Mouse (Mus musculus): Measurements from ENCODE around the gene Pctp. TPM values are rescaled to one million over a fixed set of nuclear protein-coding genes. Genes with fewer than 3 reads are reported as not detected.

Pctp gene
- polyA plus RNA-seq, 1 experiment from 2014 or later = 6.3 TPM

- Histone ChIP-seq H3K27ac (replicated peaks in 1 of 2; ENCODE audit: control insufficient read depth in 1 of 2, insufficient read depth in 1 of 2, low read depth in 2 of 2, low read length in 2 of 2) (no peak overlapping the region), H3K36me3 (ENCODE audit: control insufficient read depth, insufficient read depth, low read length) (no peaks in the 10 kb centered on the region), H3K4me1 (ENCODE audit: control insufficient read depth in 2 of 2, insufficient read depth in 2 of 2, low read length in 2 of 2) (peaks cover 0 to 20% of the 10 kb centered on the region in 2 experiments; a peak in 3 of 4 replicates), H3K27me3 (ENCODE audit: control insufficient read depth, insufficient read depth, low read length) (peaks cover 20% of the 10 kb centered on the region), H3K9ac (ENCODE audit: low read length) (no peak overlapping the region), H3K4me2 (ENCODE audit: low read length) (no peak overlapping the region), H3K4me3 (ENCODE audit: control insufficient read depth in 1 of 2, insufficient read depth in 1 of 2, low read depth in 1 of 2, low read length in 2 of 2) (no peak overlapping the region), H3K9me3 (ENCODE audit: control insufficient read depth, low read length) (peaks cover 4% of the 10 kb centered on the region; the same call in 1 of the 2 replicates)
- no peak for ATAC-seq (ENCODE audit: insufficient number of reproducible peaks, insufficient read depth, low FRiP score, low read depth)
- WGBS = 89% methylated on average over 14 of the region's 14 CpGs
Measured at GRCm38 (mm10) chr11:90035532-90035931, 32.8 kb upstream of the Pctp start.

- Histone ChIP-seq H3K27ac (replicated peaks in 1 of 2; ENCODE audit: control insufficient read depth in 1 of 2, insufficient read depth in 1 of 2, low read depth in 2 of 2, low read length in 2 of 2) (no peak overlapping the region), H3K27me3 (ENCODE audit: control insufficient read depth, insufficient read depth, low read length) (peaks cover 20% of the 10 kb centered on the region), H3K4me3 (ENCODE audit: control insufficient read depth in 1 of 2, insufficient read depth in 1 of 2, low read depth in 1 of 2, low read length in 2 of 2) (no peak overlapping the region), H3K9ac (ENCODE audit: low read length) (no peak overlapping the region), H3K36me3 (ENCODE audit: control insufficient read depth, insufficient read depth, low read length) (no peaks in the 10 kb centered on the region), H3K4me2 (ENCODE audit: low read length) (0 out of 2 replicates have a peak overlapping the region, but pooled peaks have one; percentile 29), H3K4me1 (ENCODE audit: control insufficient read depth in 2 of 2, insufficient read depth in 2 of 2, low read length in 2 of 2) (peaks cover 4 to 21% of the 10 kb centered on the region in 2 experiments), H3K9me3 (ENCODE audit: control insufficient read depth, low read length) (peaks cover 4% of the 10 kb centered on the region; the same call in 1 of the 2 replicates)
- ATAC-seq (ENCODE audit: insufficient number of reproducible peaks, insufficient read depth, low FRiP score, low read depth) = no peak
- WGBS = 63% methylated on average over 12 of the region's 12 CpGs
Measured at GRCm38 (mm10) chr11:90034646-90035045, 32.0 kb upstream of the Pctp start.

GRCm38 (mm10) chr11:90033442-90033841 lies 30.7 kb upstream of the Pctp start:
- Histone ChIP-seq H3K4me2 (ENCODE audit: low read length) (peak overlapping the region; percentile 66), H3K4me1 (ENCODE audit: control insufficient read depth in 2 of 2, insufficient read depth in 2 of 2, low read length in 2 of 2) (peaks cover 5 to 29% of the 10 kb centered on the region in 2 experiments), H3K36me3 (ENCODE audit: control insufficient read depth, insufficient read depth, low read length) (no peaks in the 10 kb centered on the region), H3K27ac (replicated peaks in 1 of 2; ENCODE audit: control insufficient read depth in 1 of 2, insufficient read depth in 1 of 2, low read depth in 2 of 2, low read length in 2 of 2) (no peak overlapping the region), H3K9ac (ENCODE audit: low read length) (peak overlapping the region; percentile 45), H3K27me3 (ENCODE audit: control insufficient read depth, insufficient read depth, low read length) (peaks cover 20% of the 10 kb centered on the region), H3K4me3 (ENCODE audit: control insufficient read depth in 1 of 2, insufficient read depth in 1 of 2, low read depth in 1 of 2, low read length in 2 of 2) (peak overlapping the region; percentile 4 to 36), H3K9me3 (ENCODE audit: control insufficient read depth, low read length) (peaks cover 4% of the 10 kb centered on the region; the same call in 1 of the 2 replicates)
- WGBS = 19% methylated on average over 5 of the region's 5 CpGs
- no peak for ATAC-seq (ENCODE audit: insufficient number of reproducible peaks, insufficient read depth, low FRiP score, low read depth)

GRCm38 (mm10) chr11:90032807-90033206 lies 30.1 kb upstream of the Pctp start:
- peak overlapping the region; percentile 66 for H3K4me2 ChIP-seq (ENCODE audit: low read length)
- 6% methylated on average over 8 of the region's 8 CpGs for WGBS
- no peak for ATAC-seq (ENCODE audit: insufficient number of reproducible peaks, insufficient read depth, low FRiP score, low read depth)

GRCm38 (mm10) chr11:90031076-90031475 lies 28.4 kb upstream of the Pctp start:
- 37% methylated on average over 7 of the region's 7 CpGs for WGBS
- no peak overlapping the region for H3K27ac ChIP-seq (replicated peaks in 1 of 2; ENCODE audit: control insufficient read depth in 1 of 2, insufficient read depth in 1 of 2, low read depth in 2 of 2, low read length in 2 of 2)
- ATAC-seq (ENCODE audit: insufficient number of reproducible peaks, insufficient read depth, low FRiP score, low read depth) = no peak

More at GRCm38 (mm10) chr11:90032807-90033206, 30.1 kb upstream of the Pctp start:
- H3K9ac ChIP-seq (ENCODE audit: low read length) = peak overlapping the region; percentile 45; the same call in 1 of the 2 replicates
- H3K9me3 ChIP-seq (ENCODE audit: control insufficient read depth, low read length) = peaks cover 4% of the 10 kb centered on the region; the same call in 1 of the 2 replicates
- H3K27ac ChIP-seq (replicated peaks in 1 of 2; ENCODE audit: control insufficient read depth in 1 of 2, insufficient read depth in 1 of 2, low read depth in 2 of 2, low read length in 2 of 2) = no peak overlapping the region
- peaks cover 5 to 29% of the 10 kb centered on the region in 2 experiments for H3K4me1 ChIP-seq (ENCODE audit: control insufficient read depth in 2 of 2, insufficient read depth in 2 of 2, low read length in 2 of 2)
- H3K4me3 ChIP-seq (ENCODE audit: control insufficient read depth in 1 of 2, insufficient read depth in 1 of 2, low read depth in 1 of 2, low read length in 2 of 2) = peak overlapping the region; percentile 4 to 36
- no peaks in the 10 kb centered on the region for H3K36me3 ChIP-seq (ENCODE audit: control insufficient read depth, insufficient read depth, low read length)
- peaks cover 20% of the 10 kb centered on the region for H3K27me3 ChIP-seq (ENCODE audit: control insufficient read depth, insufficient read depth, low read length)

GRCm38 (mm10) chr11:90030557-90030956 lies 27.9 kb upstream of the Pctp start:
- Histone ChIP-seq H3K4me1 (ENCODE audit: control insufficient read depth in 2 of 2, insufficient read depth in 2 of 2, low read length in 2 of 2) (peaks cover 8 to 29% of the 10 kb centered on the region in 2 experiments), H3K27ac (replicated peaks in 1 of 2; ENCODE audit: control insufficient read depth in 1 of 2, insufficient read depth in 1 of 2, low read depth in 2 of 2, low read length in 2 of 2) (no peak overlapping the region), H3K9ac (ENCODE audit: low read length) (peak overlapping the region; percentile 63), H3K4me2 (ENCODE audit: low read length) (peak overlapping the region; percentile 66), H3K27me3 (ENCODE audit: control insufficient read depth, insufficient read depth, low read length) (peaks cover 20% of the 10 kb centered on the region), H3K4me3 (ENCODE audit: control insufficient read depth in 1 of 2, insufficient read depth in 1 of 2, low read depth in 1 of 2, low read length in 2 of 2) (peak overlapping the region; percentile 36 to 44), H3K9me3 (ENCODE audit: control insufficient read depth, low read length) (no peaks in the 10 kb centered on the region), H3K36me3 (ENCODE audit: control insufficient read depth, insufficient read depth, low read length) (no peaks in the 10 kb centered on the region)
- peak; percentile 45; the same call in 1 of the 2 replicates for ATAC-seq (ENCODE audit: insufficient number of reproducible peaks, insufficient read depth, low FRiP score, low read depth)
- WGBS = under 1% methylated on average over 15 of the region's 15 CpGs

More at GRCm38 (mm10) chr11:90031076-90031475, 28.4 kb upstream of the Pctp start:
- peak overlapping the region; percentile 66 for H3K4me2 ChIP-seq (ENCODE audit: low read length)
- H3K9ac ChIP-seq (ENCODE audit: low read length) = peak overlapping the region; percentile 63
- H3K27me3 ChIP-seq (ENCODE audit: control insufficient read depth, insufficient read depth, low read length) = peaks cover 20% of the 10 kb centered on the region
- no peaks in the 10 kb centered on the region for H3K36me3 ChIP-seq (ENCODE audit: control insufficient read depth, insufficient read depth, low read length)
- peak overlapping the region; percentile 36 to 44 for H3K4me3 ChIP-seq (ENCODE audit: control insufficient read depth in 1 of 2, insufficient read depth in 1 of 2, low read depth in 1 of 2, low read length in 2 of 2)
- H3K4me1 ChIP-seq (ENCODE audit: control insufficient read depth in 2 of 2, insufficient read depth in 2 of 2, low read length in 2 of 2) = peaks cover 5 to 29% of the 10 kb centered on the region in 2 experiments
- H3K9me3 ChIP-seq (ENCODE audit: control insufficient read depth, low read length) = no peaks in the 10 kb centered on the region

- peak within 1 kb of the TSS; percentile 63 for H3K9ac ChIP-seq (ENCODE audit: low read length)
- no peak for ATAC-seq (ENCODE audit: insufficient number of reproducible peaks, insufficient read depth, low FRiP score, low read depth)
- WGBS = 35% methylated on average over 13 of the region's 13 CpGs
- peak within 1 kb of the TSS; percentile 36 to 44 for H3K4me3 ChIP-seq (ENCODE audit: control insufficient read depth in 1 of 2, insufficient read depth in 1 of 2, low read depth in 1 of 2, low read length in 2 of 2)
- peaks cover 8 to 29% of the 10 kb centered on the region in 2 experiments for H3K4me1 ChIP-seq (ENCODE audit: control insufficient read depth in 2 of 2, insufficient read depth in 2 of 2, low read length in 2 of 2)
- peaks cover 20% of the 10 kb centered on the region for H3K27me3 ChIP-seq (ENCODE audit: control insufficient read depth, insufficient read depth, low read length)
- peak within 1 kb of the TSS; percentile 66 for H3K4me2 ChIP-seq (ENCODE audit: low read length)
- no peaks in the 10 kb centered on the region for H3K36me3 ChIP-seq (ENCODE audit: control insufficient read depth, insufficient read depth, low read length)
- no peaks in the 10 kb centered on the region for H3K9me3 ChIP-seq (ENCODE audit: control insufficient read depth, low read length)
- H3K27ac ChIP-seq (replicated peaks in 1 of 2; ENCODE audit: control insufficient read depth in 1 of 2, insufficient read depth in 1 of 2, low read depth in 2 of 2, low read length in 2 of 2) = no peak within 1 kb of the TSS
Measured at GRCm38 (mm10) chr11:90029841-90030398, 27.2 kb upstream of the Pctp start, which contains the start of gene Tmem100. TSS of gene Tmem100 (plus strand) at chr11:90030348.

Measured in heart, embryonic 14.5 days (tissue).